Mouse (Mus musculus) E14TG2a.4 (cell line): Measurements from ENCODE around the gene Rnf166.

Experiments
- CTCF ChIP-seq: conservative IDR thresholded peaks from 2 replicates; pipeline ENCODE4 v1.5.1; 2014; ENCODE audit warnings: low read length
- NANOG ChIP-seq: IDR thresholded peaks from 2 replicates; pipeline ENCODE4 v1.6.1; 2014; ENCODE audit warnings: borderline replicate concordance, low read length, mixed read lengths
- POU5F1 ChIP-seq: IDR thresholded peaks from 2 replicates; pipeline ENCODE4 v1.6.1; 2014; ENCODE audit warnings: low read length, borderline replicate concordance

GRCm38 (mm10) chr8:122432443-122433268, 43.2 kb downstream of the Rnf166 start, which contains the start of gene Cyba:
- no peak for TF ChIP-seq CTCF
- no peak for TF ChIP-seq POU5F1
- no peak for TF ChIP-seq NANOG
